Mouse (Mus musculus): ENCODE data around the gene Kank2.

Gene Kank2

GRCm38 (mm10) chr9:21721036-21721435, 77.5 kb downstream of the Kank2 start:
- no peak for DNase-seq (ENCODE audit: low spot score in 2 of 2)

GRCm38 (mm10) chr9:21717015-21717414, 81.5 kb downstream of the Kank2 start:
- no peak for DNase-seq (ENCODE audit: low spot score in 2 of 2)

Measured in left cerebral cortex, adult 9 months (tissue).